Mouse (Mus musculus): ENCODE measurements around the gene Wdr48.
A peak's percentile ranks its signal among the peaks of the same experiment; 100 is the strongest.

- TF ChIP-seq CTCF (IDR thresholded peaks at IDR 0.05): peak; percentile 45
- TF ChIP-seq POLR2A (IDR thresholded peaks at IDR 0.05; ENCODE audit: insufficient read depth, low read depth, low read length): no peak
Observed at GRCm38 (mm10) chr9:119974609-119975008, 79.9 kb downstream of the Wdr48 start.
